Mouse (Mus musculus) MEL (cell line): ENCODE results near the gene Igflr1. TPM values are rescaled to one million over a fixed set of nuclear protein-coding genes. Genes with fewer than 3 reads are reported as not detected.

Experiments
- DNase-seq: peaks from one replicate; pipeline ENCODE4 v3.0.0; 2011; ENCODE audit warnings: low read depth, low spot score
- H3K27ac ChIP-seq: 2 replicates; pipeline ENCODE4 v1.5.1; 2012; ENCODE audit warnings: low read depth, mild to moderate bottlenecking, control low read depth, low read length, moderate library complexity; ENCODE audit not compliant: control insufficient read depth
- H3K27me3 ChIP-seq, 2 experiments: fragments of 150-350 bp in 1 of 2; sonication (generic) in 1 of 2; 2 replicates each; pipeline ENCODE4 v1.6.1; 2012; ENCODE audit warnings: low read length in 2 of 2, mild to moderate bottlenecking in 2 of 2, improper control_type of control experiment in 1 of 2, moderate library complexity in 1 of 2; ENCODE audit not compliant: insufficient read depth in 2 of 2, control insufficient read depth in 1 of 2
- H3K36me3 ChIP-seq, 2 experiments: 2 replicates each; pipeline ENCODE4 v1.6.1; 2012 to 2014; ENCODE audit warnings: low read length in 2 of 2, improper control_type of control experiment in 1 of 2, inconsistent platforms in 1 of 2, mild to moderate bottlenecking in 1 of 2; ENCODE audit not compliant: insufficient read depth in 2 of 2, control insufficient read depth in 1 of 2
- H3K4me1 ChIP-seq, 2 experiments: fragments of 150-350 bp in 1 of 2; sonication (generic) in 1 of 2; 2 replicates each; pipeline ENCODE4 v1.6.1; 2012; ENCODE audit warnings: low read length in 2 of 2, improper control_type of control experiment in 1 of 2, mild to moderate bottlenecking in 1 of 2; ENCODE audit not compliant: insufficient read depth in 2 of 2, control insufficient read depth in 1 of 2
- H3K4me3 ChIP-seq, 2 experiments: fragments of 150-350 bp in 1 of 2; sonication (generic) in 1 of 2; 2 replicates each; pipeline ENCODE4 v1.5.1; 2012; ENCODE audit warnings: low read depth in 2 of 2, low read length in 2 of 2, mild to moderate bottlenecking in 2 of 2, moderate library complexity in 2 of 2, control low read depth in 1 of 2, improper control_type of control experiment in 1 of 2; ENCODE audit not compliant: control insufficient read depth in 1 of 2, insufficient read depth in 1 of 2
- H3K79me2 ChIP-seq: 2 replicates; pipeline ENCODE4 v1.6.1; 2012; ENCODE audit warnings: mild to moderate bottlenecking, low read length, moderate library complexity; ENCODE audit not compliant: control insufficient read depth, poor library complexity, insufficient read depth
- H3K9ac ChIP-seq: 2 replicates; pipeline ENCODE4 v1.6.1; 2012; ENCODE audit warnings: low read depth, mild to moderate bottlenecking, control low read depth, low read length, moderate library complexity; ENCODE audit not compliant: control insufficient read depth, poor library complexity, severe bottlenecking
- H3K9me3 ChIP-seq: fragments of 150-350 bp; sonication (generic); replicated peaks from 2 replicates; pipeline ENCODE4 v1.6.1; 2012; ENCODE audit warnings: mild to moderate bottlenecking, low read length, improper control_type of control experiment, moderate library complexity; ENCODE audit not compliant: insufficient read depth
- CTCF ChIP-seq, 3 experiments: IDR thresholded peaks in 2 of 3; conservative IDR thresholded peaks in 1 of 3; 2 replicates each; pipeline ENCODE4 v1.5.1; 2011 to 2012; ENCODE audit warnings: low read length in 3 of 3, low read depth in 2 of 3, mild to moderate bottlenecking in 2 of 3, improper control_type of control experiment in 1 of 3, inconsistent platforms in 1 of 3, mixed read lengths in 1 of 3, moderate library complexity in 1 of 3; ENCODE audit not compliant: control insufficient read depth in 1 of 3, insufficient read depth in 1 of 3, poor library complexity in 1 of 3, severe bottlenecking in 1 of 3
- GABPA ChIP-seq: IDR thresholded peaks from 2 replicates; pipeline ENCODE4 v1.6.1; 2012; ENCODE audit warnings: low read depth, mild to moderate bottlenecking, inconsistent platforms, low read length, improper control_type of control experiment, moderate library complexity
- GATA1 ChIP-seq: IDR thresholded peaks from 2 replicates; pipeline ENCODE4 v1.6.1; 2011; ENCODE audit warnings: low read depth, low read length, improper control_type of control experiment
- MAZ ChIP-seq: IDR thresholded peaks from 2 replicates; pipeline ENCODE4 v1.6.1; 2012; ENCODE audit warnings: low read depth, mild to moderate bottlenecking, inconsistent platforms, low read length, improper control_type of control experiment
- MXI1 ChIP-seq: IDR thresholded peaks from 2 replicates; pipeline ENCODE4 v1.6.1; 2011; ENCODE audit warnings: mild to moderate bottlenecking, low read depth, low read length, improper control_type of control experiment
- MYC ChIP-seq: IDR thresholded peaks from 2 replicates; pipeline ENCODE4 v1.6.1; 2011; ENCODE audit warnings: low read depth, mild to moderate bottlenecking, low read length, improper control_type of control experiment, moderate library complexity
- NRF1 ChIP-seq: IDR thresholded peaks from 2 replicates; pipeline ENCODE4 v1.6.1; 2014; ENCODE audit warnings: low read depth, mild to moderate bottlenecking, inconsistent platforms, low read length, improper control_type of control experiment, moderate library complexity; ENCODE audit not compliant: poor library complexity, insufficient read depth, severe bottlenecking
- POLR2A ChIP-seq, 2 experiments: IDR thresholded peaks; 2 replicates each; pipeline ENCODE4 v1.6.1; 2011 to 2012; ENCODE audit warnings: low read length in 2 of 2, mild to moderate bottlenecking in 2 of 2, control low read depth in 1 of 2, improper control_type of control experiment in 1 of 2, low read depth in 1 of 2, moderate library complexity in 1 of 2; ENCODE audit not compliant: control insufficient read depth in 1 of 2, insufficient read depth in 1 of 2, poor library complexity in 1 of 2
- POLR2AphosphoS2 ChIP-seq: IDR thresholded peaks from 2 replicates; pipeline ENCODE4 v1.6.1; 2011; ENCODE audit warnings: low read length, improper control_type of control experiment
- RAD21 ChIP-seq: IDR thresholded peaks from 2 replicates; pipeline ENCODE4 v1.6.1; 2011; ENCODE audit warnings: mild to moderate bottlenecking, low read depth, low read length, improper control_type of control experiment
- SIN3A ChIP-seq: IDR thresholded peaks from 2 replicates; pipeline ENCODE4 v1.6.1; 2012; ENCODE audit warnings: low read length, improper control_type of control experiment, inconsistent platforms
- SMC3 ChIP-seq: IDR thresholded peaks from 2 replicates; pipeline ENCODE4 v1.6.1; 2011; ENCODE audit warnings: low read depth, low read length, improper control_type of control experiment
- polyA plus RNA-seq, 2 experiments: library from polyadenylated mRNA; stranded (reverse) in 1 of 2; unstranded in 1 of 2; fragments of >175 nt in 1 of 2; fragments of >200 nt in 1 of 2; gene quantifications; 2 replicates each; pipeline versions ENCODE4 v1.2.1 to v1.2.4; 2012; ENCODE audit warnings: low replicate concordance in 2 of 2, low read depth in 1 of 2; ENCODE audit not compliant: insufficient read length in 2 of 2, insufficient read depth in 1 of 2, missing spikeins in 1 of 2
- total RNA-seq: library from RNA; depleted of rRNA; stranded (reverse); fragments of 300-350 nt; gene quantifications from 2 replicates; pipeline ENCODE4 v1.2.3, GENCODE M21; 2012

Gene Igflr1
- total and polyA plus RNA-seq, 3 experiments, result 1.3 to 3.1 TPM; not detected in 1

DNA sequence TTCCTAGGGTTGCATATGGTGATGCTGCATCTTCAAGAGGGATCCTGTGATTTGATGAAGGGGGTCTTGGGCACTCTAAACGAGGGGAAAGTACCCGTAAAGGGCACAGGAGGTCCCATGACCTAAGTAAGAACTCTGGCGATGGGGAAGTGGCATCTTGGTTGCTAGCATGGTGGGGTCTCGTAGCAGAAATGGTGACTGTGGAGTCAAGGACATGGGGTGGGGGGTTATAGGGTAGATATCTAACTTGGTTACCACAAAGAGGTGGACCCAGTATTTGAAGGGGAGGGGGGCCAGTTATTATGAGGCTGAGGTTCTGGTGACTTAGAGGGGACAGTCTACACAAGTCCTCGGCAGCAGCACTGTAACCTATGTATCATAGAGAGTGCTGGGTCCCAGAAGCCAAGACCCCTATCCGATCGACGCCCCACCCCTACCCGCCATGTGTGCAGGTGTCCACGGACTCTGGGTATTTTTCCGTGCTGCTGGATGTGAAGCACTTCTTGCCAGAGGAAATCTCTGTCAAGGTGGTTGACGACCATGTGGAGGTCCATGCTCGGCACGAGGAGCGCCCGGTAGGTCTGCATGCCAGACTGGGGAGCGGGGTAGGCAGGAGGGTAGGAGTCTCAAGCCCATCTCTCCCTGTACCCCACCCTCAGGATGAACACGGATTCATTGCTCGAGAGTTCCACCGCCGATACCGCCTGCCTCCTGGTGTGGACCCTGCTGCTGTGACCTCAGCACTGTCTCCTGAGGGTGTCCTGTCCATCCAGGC is 11.2 kb upstream of the Igflr1 start:
- Histone ChIP-seq H3K27ac (no peak overlapping the region), H3K4me1 (peaks cover 0 to 11% of the 10 kb centered on the region in 2 experiments; a peak in 2 of 4 replicates), H3K27me3 (no peaks in the 10 kb centered on the region), H3K4me3 (peak overlapping the region in 1 of 2 experiments; percentile 64; a peak in 2 of 4 replicates), H3K79me2 (peaks cover 11% of the 10 kb centered on the region), H3K9me3 (no peaks in the 10 kb centered on the region), H3K9ac (peak overlapping the region; percentile 84), H3K36me3 (peaks cover 0 to 10% of the 10 kb centered on the region in 2 experiments; a peak in 2 of 4 replicates)
- DNase-seq, result no peak
- TF ChIP-seq GATA1 (no peak), POLR2AphosphoS2 (no peak), MYC (no peak), NRF1 (no peak), GABPA (no peak), POLR2A (IDR thresholded peaks at IDR 0.05; ENCODE audit: control insufficient read depth in 1 of 2, insufficient read depth in 1 of 2, low read depth in 1 of 2, low read length in 2 of 2, poor library complexity in 1 of 2) (no peak; a peak in 1 of 4 replicates), MXI1 (no peak), SMC3 (no peak), MAZ (no peak)

DNA sequence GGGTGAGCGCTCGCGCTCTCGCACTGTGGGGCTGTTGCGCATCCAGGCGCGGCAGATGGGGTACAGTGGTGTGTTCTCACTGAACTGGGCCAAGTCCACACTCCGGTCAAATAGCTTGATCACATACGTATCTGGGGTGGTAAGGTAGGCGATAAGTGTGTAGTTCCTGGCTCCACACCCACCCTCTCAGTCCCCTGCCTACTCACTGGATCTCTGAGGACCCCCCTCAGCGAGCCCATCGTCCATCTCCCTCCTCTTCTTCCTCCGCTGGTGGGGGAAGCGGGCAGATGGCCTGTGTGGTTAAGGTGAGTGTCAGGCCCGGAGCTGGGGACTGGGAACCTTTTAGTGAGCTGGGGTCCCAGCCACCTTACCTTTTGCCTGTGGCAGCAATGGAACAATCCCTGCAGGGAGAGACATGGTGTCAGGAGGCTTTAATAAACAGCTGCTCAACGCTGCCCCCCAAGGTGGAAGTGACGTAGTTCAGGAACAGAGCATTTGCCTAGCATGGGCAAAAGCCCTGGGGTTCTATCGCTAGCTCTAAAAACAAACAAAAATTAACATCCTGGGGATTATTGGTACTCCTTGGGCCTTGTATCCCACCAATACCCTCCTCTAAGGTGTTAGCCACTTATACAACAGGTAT is 8.2 kb upstream of the Igflr1 start:
- peaks cover 14% of the 10 kb centered on the region for H3K79me2 ChIP-seq
- TF ChIP-seq POLR2A (IDR thresholded peaks at IDR 0.05; ENCODE audit: control insufficient read depth in 1 of 2, insufficient read depth in 1 of 2, low read depth in 1 of 2, low read length in 2 of 2, poor library complexity in 1 of 2) (no peak), RAD21 (peak; percentile 9; the same call in 1 of the 2 replicates), SMC3 (peak; percentile 16; the same call in 1 of the 2 replicates), SIN3A (0 out of 2 replicates have a peak, but pooled peaks have one; percentile 19), CTCF (IDR thresholded peaks at IDR 0.05 in 2 of 3, conservative IDR thresholded peaks at IDR 0.05 in 1 of 3; ENCODE audit: control insufficient read depth in 1 of 3, insufficient read depth in 1 of 3, low read depth in 2 of 3, low read length in 3 of 3, poor library complexity in 1 of 3, severe bottlenecking in 1 of 3) (peak; percentile 41 to 55 (median 45))
- H3K27ac ChIP-seq, result no peak overlapping the region
- peak; percentile 72 for DNase-seq
- H3K36me3 ChIP-seq, result peaks cover 0 to 8% of the 10 kb centered on the region in 2 experiments; a peak in 2 of 4 replicates
- no peaks in the 10 kb centered on the region for H3K27me3 ChIP-seq
- H3K9me3 ChIP-seq, result no peaks in the 10 kb centered on the region
- no peak overlapping the region for H3K9ac ChIP-seq
- H3K4me1 ChIP-seq, result peaks cover 0 to 9% of the 10 kb centered on the region in 2 experiments; a peak in 2 of 4 replicates
- H3K4me3 ChIP-seq, result no peak overlapping the region
